8 mouse cellular contexts compared by ENCODE assay signal in genomic region chr9:65884564-65885315, GRCm38 (mm10). TPM values are rescaled to one million over a fixed set of nuclear protein-coding genes. Genes with fewer than 3 reads are reported as not detected.
DNase-seq lines count a peak whose midpoint lies in the region; ATAC-seq and TF ChIP-seq lines count a peak whose summit lies in the region.

No protein-coding gene starts in this region.

- H3K9ac ChIP-seq in embryonic facial prominence, embryonic 15.5 days: peak overlapping the region; percentile 66
- peak overlapping the region; percentile 72 for H3K9ac ChIP-seq in kidney, embryonic 15.5 days

- peaks cover 8% of the 10 kb centered on the region for H3K36me3 ChIP-seq in embryonic facial prominence, embryonic 15.5 days
- H3K36me3 ChIP-seq in kidney, embryonic 15.5 days: peaks cover 10% of the 10 kb centered on the region; the same call in 1 of the 2 replicates

- peak; percentile 96 for ATAC-seq in embryonic facial prominence, embryonic 15.5 days (ENCODE audit: insufficient number of reproducible peaks, low FRiP score, low TSS enrichment, low read depth)
- peak; percentile 98 for ATAC-seq in kidney, embryonic 15.5 days (replicated peaks; ENCODE audit: low FRiP score)
- peak; percentile 100 for ATAC-seq in monocyte, adult 5-6 weeks (replicated peaks; ENCODE audit: insufficient number of reproducible peaks, low FRiP score, low TSS enrichment, poor library complexity, severe bottlenecking)

- peak; percentile 94; the same call in 1 of the 2 replicates for TF ChIP-seq POLR2A in bone marrow, adult 2 months (IDR thresholded peaks at IDR 0.05; ENCODE audit: borderline replicate concordance, control insufficient read depth, low read depth, low read length)

- H3K27me3 ChIP-seq in embryonic facial prominence, embryonic 15.5 days: no peaks in the 10 kb centered on the region
- H3K27me3 ChIP-seq in kidney, embryonic 15.5 days: no peaks in the 10 kb centered on the region

- under 1% methylated on average over 37 of the region's 37 CpGs for WGBS in bone marrow, adult 2 months
- WGBS in embryonic facial prominence, embryonic 15.5 days: under 1% methylated on average over 37 of the region's 37 CpGs
- under 1% methylated on average over 37 of the region's 37 CpGs for WGBS in kidney, embryonic 15.5 days

- no peaks in the 10 kb centered on the region for H3K9me3 ChIP-seq in embryonic facial prominence, embryonic 15.5 days (replicated peaks)
- H3K9me3 ChIP-seq in kidney, embryonic 15.5 days (replicated peaks): no peaks in the 10 kb centered on the region

- DNase-seq in 416B (ENCODE audit: low read depth): peak; percentile 93
- peak; percentile 88 to 90 for DNase-seq in heart, adult 9 months (ENCODE audit: low spot score in 2 of 2)
- peak; percentile 93 for DNase-seq in liver
- DNase-seq in spleen, postnatal 4 days (ENCODE audit: low spot score in 2 of 2): peak; percentile 90 to 96

- H3K4me2 ChIP-seq in embryonic facial prominence, embryonic 15.5 days (replicated peaks): peak overlapping the region; percentile 53
- H3K4me2 ChIP-seq in kidney, embryonic 15.5 days: peak overlapping the region; percentile 72

- H3K4me1 ChIP-seq in bone marrow, adult 2 months (ENCODE audit: control insufficient read depth, insufficient read depth, low read length): no peaks in the 10 kb centered on the region
- peaks cover 3% of the 10 kb centered on the region; the same call in 1 of the 2 replicates for H3K4me1 ChIP-seq in embryonic facial prominence, embryonic 15.5 days
- H3K4me1 ChIP-seq in kidney, embryonic 15.5 days: peaks cover 10% of the 10 kb centered on the region; the same call in 1 of the 2 replicates

- peak overlapping the region; percentile 81 for H3K4me3 ChIP-seq in bone marrow, adult 2 months (replicated peaks; ENCODE audit: control insufficient read depth, low read depth, low read length)
- H3K4me3 ChIP-seq in embryonic facial prominence, embryonic 15.5 days (replicated peaks): peak overlapping the region; percentile 76
- peak overlapping the region; percentile 77 for H3K4me3 ChIP-seq in kidney, embryonic 15.5 days (replicated peaks)

- H3K27ac ChIP-seq in bone marrow, adult 2 months (ENCODE audit: control insufficient read depth, insufficient read depth, low read depth, low read length, poor library complexity): peak overlapping the region; percentile 11; the same call in 1 of the 2 replicates
- H3K27ac ChIP-seq in embryonic facial prominence, embryonic 15.5 days (replicated peaks): peak overlapping the region; percentile 80
- H3K27ac ChIP-seq in kidney, embryonic 15.5 days: peak overlapping the region; percentile 86

- TF ChIP-seq CTCF in bone marrow, adult 2 months (IDR thresholded peaks at IDR 0.05; ENCODE audit: control insufficient read depth, insufficient read depth, low read length): no peak

RNA-seq across cellular contexts. Expression of gene Pclaf, which starts 5.3 kb away (rescaled TPM):
- polyA plus RNA-seq in bone marrow, adult 2 months (2011; ENCODE audit: insufficient read depth, insufficient read length, low replicate concordance, missing spikeins): 68.0 and 69.5 TPM in 2 replicates
- 135 and 145 TPM in 2 replicates for polyA plus RNA-seq in embryonic facial prominence, embryonic 15.5 days (2015; fragmentation: Nextera tagmentation; extraction: Ambion mirVana)
- polyA plus RNA-seq in kidney, embryonic 15.5 days (2015; fragmentation: Nextera tagmentation; extraction: Ambion mirVana): 244 and 272 TPM in 2 replicates
- total RNA-seq in monocyte, adult 5-6 weeks (2017): 3.3 to 4.6 TPM (median 3.6 TPM) in 3 replicates

RNA-seq across cellular contexts. Expression of gene Trip4, which starts 23.9 kb away (rescaled TPM):
- 6.4 and 12.8 TPM in 2 replicates for polyA plus RNA-seq in bone marrow, adult 2 months (2011; ENCODE audit: insufficient read depth, insufficient read length, low replicate concordance, missing spikeins)
- 31.8 and 38.1 TPM in 2 replicates for polyA plus RNA-seq in embryonic facial prominence, embryonic 15.5 days (2015; fragmentation: Nextera tagmentation; extraction: Ambion mirVana)
- 33.3 and 33.8 TPM in 2 replicates for polyA plus RNA-seq in kidney, embryonic 15.5 days (2015; fragmentation: Nextera tagmentation; extraction: Ambion mirVana)
- 28.5 to 53.8 TPM (median 33.5 TPM) in 3 replicates for total RNA-seq in monocyte, adult 5-6 weeks (2017)

RNA-seq across cellular contexts. Expression of gene Csnk1g1, which starts 24.0 kb away (rescaled TPM):
- polyA plus RNA-seq in bone marrow, adult 2 months (2011; ENCODE audit: insufficient read depth, insufficient read length, low replicate concordance, missing spikeins): 6.5 and 14.4 TPM in 2 replicates
- polyA plus RNA-seq in embryonic facial prominence, embryonic 15.5 days (2015; fragmentation: Nextera tagmentation; extraction: Ambion mirVana): 15.7 and 18.0 TPM in 2 replicates
- 16.5 and 16.6 TPM in 2 replicates for polyA plus RNA-seq in kidney, embryonic 15.5 days (2015; fragmentation: Nextera tagmentation; extraction: Ambion mirVana)
- 23.0 to 65.0 TPM (median 38.0 TPM) in 3 replicates for total RNA-seq in monocyte, adult 5-6 weeks (2017)

RNA-seq across cellular contexts. Expression of gene Zfp609, which starts 57.4 kb away (rescaled TPM):
- 7.9 and 13.9 TPM in 2 replicates for polyA plus RNA-seq in bone marrow, adult 2 months (2011; ENCODE audit: insufficient read depth, insufficient read length, low replicate concordance, missing spikeins)
- polyA plus RNA-seq in embryonic facial prominence, embryonic 15.5 days (2015; fragmentation: Nextera tagmentation; extraction: Ambion mirVana): 7.9 and 8.5 TPM in 2 replicates
- polyA plus RNA-seq in kidney, embryonic 15.5 days (2015; fragmentation: Nextera tagmentation; extraction: Ambion mirVana): 6.0 and 7.4 TPM in 2 replicates
- 3.3 to 5.2 TPM (median 4.8 TPM) in 3 replicates for total RNA-seq in monocyte, adult 5-6 weeks (2017)

Comparison
In these comparisons a context has a peak if more than half of its experiments do, and no peak if none do; other contexts are left out.
1. Peak in every context shown above with its lines: DNase-seq, ATAC-seq, H3K4me3 ChIP-seq and H3K27ac ChIP-seq.
2. H3K27ac ChIP-seq: peak in every context shown above with its lines; median percentile 86 in kidney, embryonic 15.5 days; 80 in embryonic facial prominence, embryonic 15.5 days; 11 in bone marrow, adult 2 months.